Mouse (Mus musculus): ENCODE data around the gene Pigo.

DNA sequence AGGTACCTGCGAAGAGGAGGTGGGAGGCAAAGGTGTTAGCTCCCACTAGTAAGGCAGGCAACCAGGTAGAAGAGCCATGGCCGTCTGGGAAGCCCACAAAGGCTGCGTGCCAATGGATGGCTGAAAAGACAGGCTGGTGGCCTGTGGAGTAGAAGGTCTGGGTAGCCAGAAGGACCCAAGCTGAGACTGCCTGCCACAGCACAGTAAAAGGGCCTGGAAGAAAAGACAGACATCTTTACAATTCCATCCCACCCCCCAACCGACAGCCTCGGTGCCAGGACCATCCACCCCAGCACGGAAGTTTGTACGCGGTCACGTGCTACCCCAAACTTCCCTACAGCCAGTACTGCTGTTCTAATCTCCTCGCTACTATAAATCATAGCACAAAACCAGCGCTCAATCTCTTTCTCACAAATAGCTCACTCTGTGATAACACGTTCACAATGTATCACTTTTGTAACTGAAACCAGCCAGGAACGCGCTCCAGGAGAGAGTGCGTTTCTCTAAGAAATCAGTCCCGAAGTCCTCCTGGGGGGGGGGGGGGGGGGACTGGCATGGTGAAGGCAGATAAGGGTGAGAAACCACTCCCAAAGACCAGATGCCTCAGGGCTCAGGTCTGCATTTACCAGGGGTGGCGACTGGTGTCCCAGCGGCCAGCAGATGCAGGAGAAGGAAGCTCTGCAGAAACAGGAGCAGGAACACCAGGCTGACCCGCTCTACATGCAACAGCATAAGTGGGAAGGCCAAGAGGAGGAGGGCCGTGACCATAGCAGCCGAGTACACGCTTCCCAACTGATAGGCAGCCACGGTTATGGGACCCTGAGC is 5.8 kb downstream of the Pigo start:
- TF ChIP-seq GATA1 (IDR thresholded peaks at IDR 0.05; ENCODE audit: borderline replicate concordance, low read length) (no peak), FLI1 (IDR thresholded peaks at IDR 0.05; ENCODE audit: low read length) (no peak)
